Mouse (Mus musculus): ENCODE measurements around the gene Cplx1. TPM values are rescaled to one million over a fixed set of nuclear protein-coding genes. Genes with fewer than 3 reads are reported as not detected.

Gene Cplx1
- polyA plus RNA-seq, 1 experiment from 2014 or later = 0.98 TPM

DNA sequence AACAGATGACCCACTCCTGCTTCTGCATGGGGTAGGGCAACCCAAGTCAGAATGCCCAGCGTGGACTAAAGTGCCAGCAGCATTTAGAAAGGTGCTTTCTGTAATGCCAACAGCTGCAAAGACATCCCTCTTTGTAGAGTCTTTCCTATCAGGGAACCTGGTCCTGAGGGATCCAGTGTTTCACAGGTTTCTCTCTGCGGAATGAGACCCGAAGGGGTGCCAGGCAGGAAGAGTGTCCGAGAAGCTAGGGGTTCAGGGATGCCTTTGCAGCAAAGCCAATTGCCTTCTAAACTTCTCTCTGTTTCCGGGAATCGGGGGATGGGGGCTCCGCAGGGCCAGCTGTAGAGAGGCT lies 711 bp downstream of the Cplx1 start:
- Histone ChIP-seq H3K27ac (no peak overlapping the region), H3K9me3 (no peaks in the 10 kb centered on the region), H3K27me3 (peaks cover 31% of the 10 kb centered on the region), H3K4me1 (peaks cover 9% of the 10 kb centered on the region; the same call in 1 of the 2 replicates), H3K4me2 (peak overlapping the region; percentile 52; the same call in 1 of the 2 replicates), H3K4me3 (no peak overlapping the region), H3K9ac (no peak overlapping the region), H3K36me3 (no peaks in the 10 kb centered on the region)
- 17% methylated on average over 7 of the region's 7 CpGs for WGBS
- ATAC-seq (ENCODE audit: borderline replicate concordance, extremely low read depth, low FRiP score, low TSS enrichment) = no peak

DNA sequence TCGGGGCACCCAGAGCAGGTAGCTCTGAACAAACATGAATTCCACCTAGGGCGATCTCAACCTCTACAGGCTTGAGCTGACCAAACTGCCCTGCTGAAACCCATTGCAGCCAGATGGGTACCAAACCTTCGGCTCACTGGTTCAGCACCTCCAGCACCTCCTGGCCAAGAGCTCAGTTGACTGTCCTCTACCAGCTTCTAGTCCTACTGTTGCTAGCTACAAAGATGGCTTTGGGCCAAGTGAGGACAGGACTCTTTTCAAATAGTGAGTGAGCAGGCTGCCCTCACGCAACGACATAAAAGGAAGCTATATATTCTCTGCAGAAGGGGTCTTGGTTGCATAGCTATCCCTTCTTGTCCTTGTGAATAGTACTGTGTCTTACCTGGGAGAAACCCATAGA lies 2.2 kb downstream of the Cplx1 start:
- Histone ChIP-seq H3K9ac (no peak overlapping the region), H3K27me3 (peaks cover 31% of the 10 kb centered on the region), H3K4me1 (peaks cover 9% of the 10 kb centered on the region; the same call in 1 of the 2 replicates), H3K36me3 (no peaks in the 10 kb centered on the region), H3K4me2 (no peak overlapping the region), H3K27ac (no peak overlapping the region), H3K4me3 (no peak overlapping the region), H3K9me3 (no peaks in the 10 kb centered on the region)
- WGBS = 82% methylated on average over 5 of the region's 5 CpGs
- no peak for ATAC-seq (ENCODE audit: borderline replicate concordance, extremely low read depth, low FRiP score, low TSS enrichment)

DNA sequence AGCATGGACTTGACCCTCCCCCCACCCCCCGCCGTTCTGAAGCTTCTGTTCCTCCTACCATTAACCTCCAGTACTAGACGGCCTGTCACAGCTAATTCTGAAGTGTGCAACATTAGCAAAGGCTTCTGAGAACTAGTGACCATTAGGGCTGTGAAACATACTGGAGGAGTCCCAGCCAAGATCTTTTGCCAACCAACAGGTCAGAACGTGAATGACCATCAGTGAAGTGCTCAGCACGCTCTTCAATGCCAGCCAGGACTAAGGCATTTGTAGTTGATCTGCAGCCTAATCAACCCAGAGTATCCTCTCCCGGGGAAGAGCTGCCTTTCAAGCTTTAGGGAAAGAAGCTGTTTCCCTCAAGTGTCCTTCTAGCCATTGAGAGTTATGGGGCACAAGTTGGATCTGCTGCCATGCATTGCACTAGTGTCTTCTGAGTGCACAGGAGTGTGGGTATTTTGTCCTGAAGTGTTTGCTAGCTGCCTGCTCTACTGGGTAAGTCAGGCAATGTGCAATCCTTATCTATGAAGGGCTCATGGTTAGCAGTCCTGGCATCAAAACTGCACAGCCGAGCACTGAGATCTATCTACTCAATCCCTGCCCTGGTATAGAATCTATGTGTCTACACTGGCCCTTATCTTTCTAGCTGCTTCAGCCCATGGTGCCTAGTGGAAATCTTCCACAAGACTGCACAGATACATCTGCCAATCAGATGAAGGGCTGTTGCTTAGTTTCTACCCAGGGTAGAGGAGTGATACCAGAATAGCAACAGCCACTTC lies 6.1 kb downstream of the Cplx1 start:
- no peaks in the 10 kb centered on the region for H3K36me3 ChIP-seq
- 54% methylated on average over 7 of the region's 7 CpGs for WGBS
- ATAC-seq (ENCODE audit: borderline replicate concordance, extremely low read depth, low FRiP score, low TSS enrichment) = no peak
- H3K4me3 ChIP-seq = no peak overlapping the region
- no peaks in the 10 kb centered on the region for H3K9me3 ChIP-seq
- H3K9ac ChIP-seq = no peak overlapping the region
- H3K4me2 ChIP-seq = no peak overlapping the region
- H3K27me3 ChIP-seq = peaks cover 2% of the 10 kb centered on the region; the same call in 1 of the 2 replicates
- no peak overlapping the region for H3K27ac ChIP-seq
- no peaks in the 10 kb centered on the region for H3K4me1 ChIP-seq

DNA sequence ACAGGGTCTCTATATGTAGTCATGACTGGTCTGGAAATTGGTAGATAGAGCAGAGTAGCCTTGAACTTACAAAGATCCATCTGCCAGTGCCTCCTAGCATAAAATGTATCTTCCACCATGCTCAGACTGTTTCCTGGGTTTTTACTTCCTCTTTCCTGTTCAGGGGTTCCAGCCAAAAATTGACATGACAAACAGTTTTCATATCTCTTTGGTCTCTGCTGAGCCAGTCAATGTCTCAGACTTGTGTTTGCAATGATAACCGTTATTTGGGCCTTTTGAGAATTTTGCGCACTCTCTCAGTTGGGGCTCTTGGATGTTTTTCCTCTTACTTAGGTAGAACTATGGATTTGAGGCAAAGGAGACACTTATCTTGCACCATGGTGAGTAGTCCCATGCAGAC lies 15.6 kb downstream of the Cplx1 start:
- no peak overlapping the region for H3K9ac ChIP-seq
- no peaks in the 10 kb centered on the region for H3K4me1 ChIP-seq
- H3K4me3 ChIP-seq = no peak overlapping the region
- H3K4me2 ChIP-seq = no peak overlapping the region
- 94% methylated on average over 2 of the region's 2 CpGs for WGBS
- H3K9me3 ChIP-seq = no peaks in the 10 kb centered on the region; the same call in 1 of the 2 replicates
- no peaks in the 10 kb centered on the region for H3K27me3 ChIP-seq
- H3K27ac ChIP-seq = no peak overlapping the region
- ATAC-seq (ENCODE audit: borderline replicate concordance, extremely low read depth, low FRiP score, low TSS enrichment) = no peak
- H3K36me3 ChIP-seq = no peaks in the 10 kb centered on the region

DNA sequence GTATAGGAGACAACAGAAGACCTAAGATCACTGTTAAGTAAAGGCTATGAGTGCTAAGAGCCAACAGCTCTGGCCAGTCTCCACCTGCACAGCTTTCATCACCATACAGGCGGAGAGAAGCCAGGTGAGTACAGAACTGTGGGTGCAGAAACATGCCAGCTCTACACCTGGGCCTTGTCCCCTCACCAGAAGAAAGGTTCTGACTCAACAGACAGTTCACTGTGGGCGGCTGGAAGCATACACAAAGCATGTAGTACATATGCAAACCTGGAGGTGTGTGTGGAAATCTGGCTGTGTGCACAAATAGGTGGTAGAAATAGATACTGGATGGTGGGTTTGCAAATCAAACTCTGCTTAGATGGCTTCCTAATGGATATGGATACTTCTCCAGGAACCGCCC lies 27.2 kb downstream of the Cplx1 start:
- H3K4me1 ChIP-seq = no peaks in the 10 kb centered on the region
- no peaks in the 10 kb centered on the region for H3K27me3 ChIP-seq
- H3K4me3 ChIP-seq = no peak overlapping the region
- no peak overlapping the region for H3K9ac ChIP-seq
- H3K9me3 ChIP-seq = no peaks in the 10 kb centered on the region
- no peaks in the 10 kb centered on the region for H3K36me3 ChIP-seq
- ATAC-seq (ENCODE audit: borderline replicate concordance, extremely low read depth, low FRiP score, low TSS enrichment) = no peak
- H3K27ac ChIP-seq = no peak overlapping the region
- 74% methylated on average over 3 of the region's 3 CpGs for WGBS
- no peak overlapping the region for H3K4me2 ChIP-seq

DNA sequence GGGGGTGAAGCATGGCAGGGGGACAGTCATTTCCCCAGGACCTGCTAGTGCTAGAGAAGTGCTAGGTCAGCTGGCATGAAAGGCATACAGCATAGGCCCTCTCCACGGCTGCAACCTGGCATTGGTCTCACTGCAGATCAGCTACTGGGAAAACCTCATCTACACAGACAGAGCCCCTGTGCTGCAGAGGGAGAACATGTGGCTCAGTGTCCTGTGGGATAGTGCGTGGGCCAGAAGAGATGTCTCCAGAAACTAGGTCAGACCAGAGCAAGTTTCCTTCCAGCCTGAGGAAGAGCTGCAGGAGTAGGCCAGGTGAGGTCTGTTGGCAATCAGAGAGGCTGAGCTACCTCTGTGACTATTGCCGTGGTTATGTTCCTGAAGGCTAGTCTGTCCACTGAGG lies 27.9 kb downstream of the Cplx1 start:
- no peaks in the 10 kb centered on the region for H3K36me3 ChIP-seq
- H3K4me2 ChIP-seq = no peak overlapping the region
- WGBS = 76% methylated on average over 3 of the region's 3 CpGs
- H3K27ac ChIP-seq = no peak overlapping the region
- no peaks in the 10 kb centered on the region for H3K4me1 ChIP-seq
- H3K9ac ChIP-seq = no peak overlapping the region
- ATAC-seq (ENCODE audit: borderline replicate concordance, extremely low read depth, low FRiP score, low TSS enrichment) = no peak
- no peaks in the 10 kb centered on the region for H3K9me3 ChIP-seq
- no peaks in the 10 kb centered on the region for H3K27me3 ChIP-seq
- no peak overlapping the region for H3K4me3 ChIP-seq

DNA sequence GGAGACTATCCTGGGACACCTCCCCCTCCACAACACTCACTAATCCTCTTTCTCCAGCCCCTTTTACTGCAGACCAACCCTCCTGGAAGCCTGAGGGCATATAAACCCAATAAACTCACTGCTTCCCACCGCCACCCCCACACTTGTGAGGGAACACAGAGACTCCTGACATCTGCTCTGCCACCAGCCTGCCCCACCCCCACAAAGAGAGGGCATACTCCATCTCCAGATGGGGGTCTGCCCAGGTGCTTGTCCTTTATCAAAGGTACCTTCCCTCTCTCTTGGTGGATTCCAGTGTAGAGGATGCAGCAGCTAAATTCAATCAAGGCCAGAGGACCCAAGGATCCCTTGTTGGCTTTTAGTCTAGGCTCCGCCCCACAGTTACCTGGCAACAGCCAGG lies 28.8 kb downstream of the Cplx1 start:
- H3K9ac ChIP-seq = no peak overlapping the region
- WGBS = 37% methylated on average over 2 of the region's 2 CpGs
- ATAC-seq (ENCODE audit: borderline replicate concordance, extremely low read depth, low FRiP score, low TSS enrichment) = no peak

DNA sequence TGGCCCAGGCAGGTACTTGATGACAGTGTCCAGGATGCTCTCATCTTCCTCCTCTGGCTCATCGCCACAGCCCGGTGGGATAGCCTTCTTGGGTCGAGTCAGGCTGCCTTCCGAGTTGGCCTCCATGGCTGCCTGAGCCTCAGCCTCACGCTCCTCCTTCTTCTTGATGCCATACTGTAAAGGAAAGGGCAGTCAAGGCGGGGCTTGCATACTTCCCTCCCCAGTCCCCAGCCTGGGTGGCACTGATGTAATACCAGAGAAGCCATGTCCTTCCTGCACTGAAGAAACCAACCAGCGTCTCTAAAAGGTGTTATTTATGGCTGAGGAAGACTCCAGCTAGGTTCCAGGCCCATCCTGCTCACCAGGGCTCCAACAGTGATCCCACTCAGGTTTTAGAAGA lies 29.7 kb downstream of the Cplx1 start:
- H3K4me3 ChIP-seq = no peak overlapping the region
- no peak overlapping the region for H3K27ac ChIP-seq
- peak; percentile 27; the same call in 1 of the 2 replicates for ATAC-seq (ENCODE audit: borderline replicate concordance, extremely low read depth, low FRiP score, low TSS enrichment)
- no peak overlapping the region for H3K4me2 ChIP-seq
- 63% methylated on average over 7 of the region's 7 CpGs for WGBS
- no peaks in the 10 kb centered on the region for H3K9me3 ChIP-seq
- no peak overlapping the region for H3K9ac ChIP-seq
- H3K27me3 ChIP-seq = no peaks in the 10 kb centered on the region
- no peaks in the 10 kb centered on the region for H3K36me3 ChIP-seq
- no peaks in the 10 kb centered on the region for H3K4me1 ChIP-seq

More for the DNA sequence above, 28.8 kb downstream of the Cplx1 start:
- Histone ChIP-seq H3K36me3 (no peaks in the 10 kb centered on the region), H3K27me3 (no peaks in the 10 kb centered on the region), H3K27ac (no peak overlapping the region), H3K4me3 (no peak overlapping the region), H3K4me2 (no peak overlapping the region), H3K4me1 (no peaks in the 10 kb centered on the region), H3K9me3 (no peaks in the 10 kb centered on the region)

DNA sequence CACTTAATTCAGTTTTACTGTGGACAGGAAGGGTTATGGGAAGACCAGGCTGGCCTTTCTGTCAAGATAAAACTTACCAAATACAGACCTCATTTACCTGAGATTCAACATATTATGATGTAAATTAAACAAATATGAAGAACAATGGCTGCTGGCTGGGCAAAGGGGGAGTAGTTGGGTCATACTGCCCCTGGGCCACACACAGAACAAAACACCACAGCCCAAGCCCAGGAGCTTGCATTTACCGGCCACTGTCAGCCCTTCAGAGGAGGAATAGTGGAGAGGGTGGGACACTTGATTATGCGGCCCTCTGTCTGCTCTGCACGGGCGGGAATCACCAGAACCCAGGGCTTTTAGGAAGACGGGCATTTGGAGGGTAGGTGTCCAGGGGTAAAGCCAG lies 30.9 kb downstream of the Cplx1 start:
- Histone ChIP-seq H3K27me3 (no peaks in the 10 kb centered on the region), H3K27ac (no peak overlapping the region), H3K9ac (no peak overlapping the region), H3K9me3 (no peaks in the 10 kb centered on the region), H3K36me3 (no peaks in the 10 kb centered on the region), H3K4me2 (no peak overlapping the region), H3K4me3 (no peak overlapping the region), H3K4me1 (no peaks in the 10 kb centered on the region)
- no peak for ATAC-seq (ENCODE audit: borderline replicate concordance, extremely low read depth, low FRiP score, low TSS enrichment)
- 83% methylated on average over 5 of the region's 5 CpGs for WGBS

DNA sequence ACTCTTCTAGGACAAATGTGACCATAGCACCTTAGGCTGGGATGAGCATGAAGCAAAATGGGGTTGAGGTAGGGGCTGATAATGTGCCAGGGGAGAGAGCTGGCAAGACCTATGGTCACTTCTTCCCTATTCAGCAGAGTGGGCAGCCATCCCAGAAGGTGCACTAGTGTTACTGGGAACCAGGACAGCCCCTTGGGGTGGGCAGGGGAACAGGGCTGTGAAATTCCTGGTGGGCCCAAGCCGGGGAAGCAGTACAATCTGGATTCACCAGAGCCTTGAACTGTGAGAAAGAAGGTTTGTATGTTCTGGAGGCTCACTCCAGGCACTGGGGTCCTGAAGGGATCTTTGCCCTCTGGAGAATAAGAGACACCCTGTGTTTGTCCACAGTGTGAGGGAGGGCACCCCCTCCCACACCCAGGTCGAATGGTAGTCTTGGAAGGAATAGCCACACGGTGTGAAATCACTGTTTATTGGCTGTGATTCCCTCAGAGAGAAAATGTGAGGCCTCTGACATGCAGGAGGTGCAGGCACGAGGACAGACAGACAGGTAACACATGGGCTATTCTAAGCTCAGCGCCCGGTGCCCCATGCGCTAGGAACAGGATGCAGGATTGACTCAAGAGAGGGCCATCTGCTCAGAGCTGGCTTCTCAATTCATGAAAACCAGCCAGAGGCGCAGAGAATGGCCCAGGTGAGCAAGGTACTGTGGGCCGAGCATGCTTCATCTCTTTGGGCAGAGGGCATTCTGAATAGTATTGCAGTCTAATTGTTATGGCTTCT lies 31.5 kb downstream of the Cplx1 start:
- WGBS = 67% methylated on average over 9 of the region's 9 CpGs

DNA sequence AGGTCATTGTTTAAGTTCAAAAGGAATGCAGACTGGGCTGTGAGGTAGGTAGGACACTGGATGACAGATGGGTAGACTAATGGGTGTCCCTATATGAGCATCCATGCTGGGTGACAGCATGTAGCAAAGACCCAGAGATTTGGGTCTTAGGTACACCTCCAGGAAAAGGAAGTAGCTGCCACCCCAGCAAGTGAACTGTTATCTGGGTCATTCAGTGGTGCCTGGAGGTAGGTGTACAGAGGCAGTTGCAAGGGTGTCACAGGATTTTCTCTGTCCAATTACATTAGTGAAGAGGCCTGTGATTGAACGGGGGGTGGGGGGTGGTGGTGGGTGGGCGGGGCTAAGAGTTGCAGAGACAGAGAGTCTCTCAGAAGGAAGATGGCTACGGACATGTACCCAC lies 33.2 kb downstream of the Cplx1 start:
- Histone ChIP-seq H3K27me3 (no peaks in the 10 kb centered on the region), H3K27ac (no peak overlapping the region), H3K4me2 (no peak overlapping the region), H3K4me3 (no peak overlapping the region), H3K36me3 (no peaks in the 10 kb centered on the region), H3K9ac (no peak overlapping the region), H3K9me3 (no peaks in the 10 kb centered on the region), H3K4me1 (no peaks in the 10 kb centered on the region)
- ATAC-seq (ENCODE audit: borderline replicate concordance, extremely low read depth, low FRiP score, low TSS enrichment) = no peak
- 75% methylated on average over 3 of the region's 3 CpGs for WGBS

More for the DNA sequence above, 31.5 kb downstream of the Cplx1 start:
- Histone ChIP-seq H3K27ac (no peak overlapping the region), H3K36me3 (no peaks in the 10 kb centered on the region), H3K4me3 (no peak overlapping the region), H3K27me3 (no peaks in the 10 kb centered on the region), H3K4me2 (no peak overlapping the region), H3K9me3 (no peaks in the 10 kb centered on the region), H3K4me1 (no peaks in the 10 kb centered on the region), H3K9ac (no peak overlapping the region)
- no peak for ATAC-seq (ENCODE audit: borderline replicate concordance, extremely low read depth, low FRiP score, low TSS enrichment)

DNA sequence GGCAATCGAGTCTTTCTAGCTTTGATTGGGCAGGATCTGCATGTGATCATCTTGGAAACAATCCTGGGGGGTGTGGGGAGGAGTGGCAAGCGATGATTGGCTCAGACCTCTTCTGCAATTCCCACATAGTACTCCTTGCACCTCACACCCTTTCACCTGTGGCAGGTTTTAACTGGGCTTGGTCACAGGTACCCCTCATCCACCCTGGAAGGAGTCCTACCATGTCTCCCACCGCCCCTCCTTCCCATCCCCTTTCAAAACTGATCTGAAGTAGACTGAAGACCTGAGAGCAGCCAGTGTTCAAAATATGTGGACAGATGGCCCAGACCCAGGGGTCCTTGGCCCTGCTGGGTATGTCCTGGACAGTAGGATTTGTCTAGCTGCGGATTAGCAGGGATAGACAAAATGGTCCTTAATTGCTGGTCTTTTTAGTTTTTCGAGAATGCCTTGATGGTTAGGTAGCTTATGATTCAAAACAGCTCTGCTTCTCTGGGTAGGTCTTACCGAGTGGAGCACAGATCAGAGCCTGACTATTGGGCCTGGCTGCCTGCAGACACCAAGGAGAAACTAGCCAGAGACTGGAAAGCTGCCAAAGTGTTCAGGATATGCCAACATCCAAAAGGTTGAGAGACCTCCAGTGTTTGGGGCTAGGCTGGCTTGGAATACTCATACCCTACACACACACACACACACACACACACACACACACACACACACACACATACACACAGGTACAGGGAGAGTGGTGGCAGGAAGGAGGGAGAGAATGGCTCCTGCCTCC lies 34.1 kb downstream of the Cplx1 start:
- Histone ChIP-seq H3K9ac (no peak overlapping the region), H3K27ac (no peak overlapping the region), H3K4me2 (no peak overlapping the region), H3K9me3 (no peaks in the 10 kb centered on the region), H3K4me1 (no peaks in the 10 kb centered on the region), H3K4me3 (no peak overlapping the region), H3K36me3 (no peaks in the 10 kb centered on the region), H3K27me3 (no peaks in the 10 kb centered on the region)
- 56% methylated on average over 6 of the region's 6 CpGs for WGBS
- ATAC-seq (ENCODE audit: borderline replicate concordance, extremely low read depth, low FRiP score, low TSS enrichment) = no peak
